Mouse (Mus musculus) layer of hippocampus, postnatal 10 days (tissue): ENCODE measurements around the gene Mgea5. TPM values are rescaled to one million over a fixed set of nuclear protein-coding genes. Genes with fewer than 3 reads are reported as not detected.

Source experiments
- DNase-seq, 2 experiments: peaks; one replicate each; pipeline ENCODE4 v3.0.0; 2021; ENCODE audit warnings: low spot score in 2 of 2
- total RNA-seq, 2 experiments: library from RNA; stranded (reverse); gene quantifications; 2 replicates each; pipeline ENCODE4 v1.2.3; 2021

Gene Mgea5
- total RNA-seq, 2 experiments from 2014 or later: 134 to 157 TPM

DNA sequence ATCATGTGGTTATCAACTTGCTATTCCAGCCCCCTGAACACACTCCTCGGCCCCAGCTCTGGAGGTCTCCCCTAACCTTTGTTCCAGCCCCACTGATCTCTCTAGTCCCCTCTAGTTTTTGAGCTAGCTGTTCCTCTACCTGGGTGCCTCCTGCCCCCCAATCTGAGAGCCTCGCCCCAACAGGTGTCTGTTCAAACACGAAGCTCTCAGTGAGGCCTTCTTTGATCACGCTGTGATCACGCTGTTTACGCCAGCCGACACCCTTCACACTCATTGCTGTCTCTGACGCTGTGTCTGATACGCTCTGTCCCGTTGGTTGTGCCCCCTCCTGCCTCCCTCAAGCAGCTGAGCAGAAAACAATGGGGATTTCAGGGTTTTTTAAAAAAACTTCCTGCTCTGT is 50.1 kb downstream of the Mgea5 start:
- DNase-seq: no peak

DNA sequence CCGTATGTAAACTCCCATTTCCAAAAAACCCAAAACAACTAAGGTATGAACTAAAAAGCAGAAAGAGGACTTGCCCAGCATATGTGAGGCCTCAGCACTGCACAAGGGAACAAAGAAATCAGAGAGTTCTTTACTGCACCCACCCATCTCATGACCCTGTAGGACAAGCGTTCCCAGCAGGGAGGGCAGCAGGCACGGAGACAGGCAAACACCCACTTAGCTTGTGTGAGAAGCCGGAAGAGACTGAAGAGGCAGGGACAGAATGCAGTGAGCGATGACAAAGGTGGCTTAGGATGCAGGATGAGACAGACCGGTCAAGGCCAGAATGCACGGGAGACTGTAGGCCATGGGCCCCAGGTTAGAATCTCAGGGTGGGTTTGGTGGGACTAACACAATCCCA is 52.0 kb downstream of the Mgea5 start:
- no peak for DNase-seq

DNA sequence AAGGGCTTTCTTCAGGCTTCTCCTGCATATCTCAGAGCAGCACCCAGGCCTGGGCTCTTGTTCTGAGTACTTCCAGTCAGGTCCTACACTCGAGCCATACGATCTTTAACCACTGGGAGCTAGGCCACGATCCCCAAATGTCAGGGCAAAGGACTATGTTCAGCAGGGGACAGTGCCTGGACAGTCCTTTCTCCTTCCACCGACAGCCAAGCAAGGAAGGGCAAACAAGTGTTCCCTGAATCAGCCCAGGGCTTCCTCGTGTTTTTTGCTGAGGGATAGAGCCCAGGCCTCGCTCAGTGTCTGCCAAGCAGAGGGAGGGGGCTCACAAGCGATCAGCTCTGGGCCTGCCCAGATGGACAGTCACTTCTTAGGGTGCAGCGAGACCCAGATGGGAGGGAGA is 53.6 kb downstream of the Mgea5 start:
- no peak for DNase-seq

- DNase-seq: no peak
These were observed 56.4 kb downstream of the Mgea5 start for GRCm38 (mm10) chr19:45727231-45727630.

DNA sequence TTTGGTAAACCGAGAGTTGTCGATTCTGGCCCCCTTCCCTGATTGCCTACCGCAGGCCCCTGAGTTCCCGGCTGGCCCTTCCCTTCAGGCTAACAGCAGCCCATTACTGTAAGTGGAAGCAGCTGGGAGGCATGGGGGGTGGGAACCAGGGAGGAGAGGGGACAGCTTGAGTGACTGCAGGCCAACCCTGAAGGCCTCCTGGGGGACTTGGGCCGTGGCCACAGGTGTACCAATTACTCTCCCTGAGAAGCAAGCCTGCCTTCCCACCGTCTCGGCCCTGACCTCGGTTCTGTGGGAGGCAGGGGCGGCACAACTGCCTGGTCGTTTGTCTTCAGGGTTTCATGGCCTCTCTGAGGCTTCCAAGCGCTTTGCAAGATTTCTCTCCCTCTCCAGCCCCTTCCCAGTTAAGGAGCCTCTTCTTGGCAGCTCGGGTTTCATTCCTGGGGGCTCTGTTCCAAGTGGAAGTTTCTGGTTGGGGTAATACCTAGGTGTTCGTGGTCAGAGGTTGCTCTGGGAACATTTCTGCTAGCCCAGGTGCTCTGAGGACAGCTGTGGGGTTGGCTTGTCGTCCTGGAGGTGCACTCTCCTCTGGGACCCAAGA is 57.9 kb downstream of the Mgea5 start:
- DNase-seq: no peak

- DNase-seq: no peak
These were observed 61.4 kb downstream of the Mgea5 start for GRCm38 (mm10) chr19:45722188-45722587.

- no peak for DNase-seq
These were observed 65.4 kb downstream of the Mgea5 start for GRCm38 (mm10) chr19:45718286-45718685.

DNA sequence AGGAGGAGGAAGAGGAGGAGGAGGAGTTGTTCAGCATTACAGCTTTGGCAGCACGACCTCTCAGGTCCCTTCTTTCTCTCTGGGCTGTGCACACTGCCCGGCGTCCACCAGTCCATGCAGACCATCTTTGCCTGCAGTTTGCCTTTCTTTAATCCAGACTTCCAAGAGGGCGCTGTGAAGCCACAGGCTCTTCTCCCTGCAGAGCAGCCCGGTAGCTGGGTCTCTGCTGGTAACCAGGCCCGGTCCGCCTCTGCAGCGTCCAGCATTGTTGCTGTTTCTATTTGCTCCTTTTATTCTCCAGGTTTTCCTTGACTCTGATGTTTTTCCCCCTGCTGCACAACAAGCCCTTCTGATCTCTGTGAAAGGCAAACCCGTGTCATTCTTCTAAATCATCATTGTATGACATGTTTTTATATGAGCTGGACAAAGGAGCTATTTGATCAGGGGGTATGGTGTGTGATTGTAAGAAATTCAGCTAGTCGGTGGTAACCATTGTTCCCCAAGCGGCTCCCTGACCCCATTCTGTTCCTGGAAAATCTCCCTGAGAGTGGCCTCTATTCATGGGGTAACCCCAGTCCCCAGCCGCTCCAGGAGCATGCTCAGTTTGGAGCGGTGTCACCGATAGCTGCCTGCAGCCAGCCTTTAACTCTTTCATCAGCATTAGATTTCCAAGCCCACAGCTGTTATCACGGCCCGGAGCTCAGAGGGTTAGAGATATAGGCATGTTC is 66.0 kb downstream of the Mgea5 start:
- DNase-seq: peak; percentile 49 to 64

- no peak for DNase-seq
These were observed 74.9 kb downstream of the Mgea5 start for GRCm38 (mm10) chr19:45708704-45709103.

Other genes starting within 250 kb of the Mgea5 start
- 1 to 10 TPM; 6.9 to 8.8 TPM for gene Poll, start 223.3 kb downstream of the Mgea5 start, total RNA-seq
- gene Gm17018, start 223.2 kb downstream of the Mgea5 start, total RNA-seq: 10 to 100 TPM; 55.6 to 56.4 TPM
- gene Fbxw4, start 123.5 kb downstream of the Mgea5 start, total RNA-seq: 10 to 100 TPM; 29.7 to 30.3 TPM
- not detected for gene Fgf8, start 40.9 kb downstream of the Mgea5 start, total RNA-seq
- 10 to 100 TPM; 16.7 to 18.1 TPM for gene Npm3, start 34.2 kb downstream of the Mgea5 start, total RNA-seq
- gene Kcnip2, start 32.2 kb upstream of the Mgea5 start, total RNA-seq: 100 to 1,000 TPM; 133 to 134 TPM
- 10 to 100 TPM; 21.5 to 26.0 TPM for gene Armh3, start 214.7 kb upstream of the Mgea5 start, total RNA-seq
- gene Hps6, start 219.7 kb upstream of the Mgea5 start, total RNA-seq: 1 to 10 TPM; 4.6 to 4.7 TPM